Mouse (Mus musculus) Muller cell, postnatal 12 days (primary cell): Measurements from ENCODE around the gene Cmya5.
"Not testable (repeated sequence)": the region's sequence is repeated elsewhere in the genome, so short reads cannot be mapped to it uniquely, and the experiment has no call there.

Source experiments
- DNase-seq: peaks from one replicate; pipeline ENCODE4 v3.0.0-alpha.2; 2015; ENCODE audit errors: inconsistent ontology term

The Cmya5 gene

DNA sequence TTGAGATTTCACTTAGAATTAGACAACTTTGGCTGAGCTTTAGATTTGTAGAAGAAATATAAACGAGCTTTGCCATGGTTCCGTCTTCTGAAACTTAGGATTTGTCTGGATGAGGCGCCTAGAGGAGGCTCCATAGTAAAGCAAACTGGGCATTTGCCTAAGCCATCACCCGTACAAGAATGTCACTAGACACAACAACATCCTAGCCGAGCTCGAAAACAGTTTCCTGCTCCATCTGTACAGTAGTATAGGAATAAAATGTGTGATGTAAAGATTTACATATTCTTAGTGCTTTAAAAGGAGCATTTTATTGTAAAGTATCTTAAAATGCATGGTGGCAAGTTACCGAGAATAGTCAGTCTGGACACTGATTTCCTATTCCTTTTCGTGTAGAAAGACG lies 22.2 kb downstream of the Cmya5 start:
- DNase-seq, result no peak

DNA sequence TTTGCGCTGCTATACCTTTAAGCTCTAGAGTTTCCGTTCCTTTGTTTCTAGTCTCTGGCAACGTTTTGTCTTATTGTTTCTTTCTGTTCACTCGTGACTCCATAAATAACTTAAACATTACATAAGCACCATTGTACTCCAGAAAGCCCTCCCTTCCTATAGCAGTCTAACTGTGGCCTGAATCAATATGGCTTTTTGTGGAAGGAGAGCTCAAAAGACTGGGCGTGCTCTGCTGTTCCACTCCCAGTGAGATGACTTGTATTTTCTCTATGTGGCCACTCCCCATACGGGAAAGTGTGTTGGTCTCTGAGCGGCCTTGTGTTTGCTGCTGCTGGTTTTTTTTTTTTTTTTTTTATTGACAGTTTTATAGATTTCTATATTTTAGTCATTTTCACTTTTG lies 27.3 kb downstream of the Cmya5 start:
- no peak for DNase-seq

DNA sequence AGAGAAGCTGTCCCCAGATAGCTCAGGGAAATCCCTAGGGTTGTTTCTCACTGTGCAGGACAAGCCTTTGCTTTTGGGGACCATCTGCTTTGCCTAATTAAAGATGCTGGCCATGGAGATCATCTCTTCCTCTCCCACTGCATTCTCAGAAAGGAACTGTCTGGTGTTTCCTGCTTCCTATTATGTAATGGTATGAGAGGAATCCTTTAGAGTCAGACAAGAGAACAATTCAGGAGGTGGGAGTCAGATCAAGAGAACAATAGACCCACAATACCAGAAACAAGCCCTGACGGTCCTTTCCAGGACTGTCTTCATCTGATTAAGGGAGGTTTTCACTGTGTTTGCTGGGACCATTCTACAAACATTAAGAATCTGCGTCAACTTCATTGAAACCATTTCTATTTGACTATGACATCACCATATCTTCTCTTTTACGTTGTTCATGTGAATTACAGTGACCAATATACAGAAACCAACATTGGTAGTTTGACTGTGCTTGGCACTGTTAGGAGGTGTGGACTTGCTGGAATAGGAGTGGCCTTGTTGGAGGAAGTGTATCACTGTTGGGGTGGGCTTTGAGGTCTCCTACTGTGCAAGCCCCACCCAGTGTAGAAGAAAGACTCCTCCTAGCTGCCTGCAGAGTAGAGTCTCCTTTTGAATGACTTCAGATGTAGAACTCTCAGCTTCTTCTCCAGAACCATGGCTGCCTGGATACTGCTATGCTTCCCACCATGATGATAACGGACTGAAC lies 42.0 kb downstream of the Cmya5 start:
- peak; percentile 95 for DNase-seq

GRCm38 (mm10) chr13:93098596-93098995 lies 45.9 kb downstream of the Cmya5 start:
- DNase-seq, result no peak

DNA sequence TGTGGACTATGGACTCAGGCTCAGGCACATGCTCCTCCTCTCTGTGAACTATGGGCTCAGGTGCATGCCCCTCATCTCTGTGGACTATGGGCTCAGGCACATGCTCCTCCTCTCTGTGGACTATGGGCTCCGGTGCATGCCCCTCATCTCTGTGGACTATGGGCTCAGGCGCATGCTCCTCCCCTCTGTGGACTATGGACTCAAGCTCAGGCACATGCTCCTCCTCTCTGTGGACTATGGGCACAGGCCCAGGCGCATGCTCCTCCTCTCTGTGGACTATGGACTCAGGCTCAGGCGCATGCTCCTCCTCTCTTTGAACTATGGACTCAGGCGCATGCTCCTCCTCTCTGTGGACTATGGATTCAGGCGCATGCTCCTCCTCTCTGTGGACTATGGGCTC lies 47.9 kb downstream of the Cmya5 start:
- no peak for DNase-seq

- no peak for DNase-seq
These were observed 49.3 kb downstream of the Cmya5 start for GRCm38 (mm10) chr13:93095097-93095791.

- no peak for DNase-seq
These were observed 50.2 kb downstream of the Cmya5 start for GRCm38 (mm10) chr13:93094204-93094935.

- no peak for DNase-seq
These were observed 50.8 kb downstream of the Cmya5 start for GRCm38 (mm10) chr13:93093697-93094096.

DNA sequence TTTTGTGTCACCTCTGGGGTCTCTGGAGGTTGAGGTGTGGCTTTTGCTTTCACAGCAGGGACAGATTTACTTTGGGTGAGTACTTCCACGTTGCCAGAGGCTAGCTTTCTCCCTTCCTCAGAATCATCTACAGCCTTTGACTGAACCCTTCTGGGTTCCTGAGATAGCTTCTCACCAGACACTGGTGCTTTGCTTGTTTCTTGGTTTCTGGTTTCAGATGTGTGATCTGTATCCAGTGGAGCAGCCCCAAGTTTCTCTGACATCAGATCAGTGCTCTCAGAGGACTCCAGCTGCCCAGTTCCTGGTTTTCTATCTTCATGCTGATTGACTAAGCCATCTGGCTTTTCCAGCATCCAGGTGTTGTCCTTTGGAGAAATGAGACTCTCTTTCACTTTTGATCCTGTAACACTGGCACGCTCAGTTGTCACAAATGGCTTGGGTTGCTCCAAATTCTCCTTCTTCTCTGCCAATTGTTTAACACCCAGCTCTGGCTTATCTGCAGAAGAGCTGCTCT lies 51.6 kb downstream of the Cmya5 start:
- no peak for DNase-seq

DNA sequence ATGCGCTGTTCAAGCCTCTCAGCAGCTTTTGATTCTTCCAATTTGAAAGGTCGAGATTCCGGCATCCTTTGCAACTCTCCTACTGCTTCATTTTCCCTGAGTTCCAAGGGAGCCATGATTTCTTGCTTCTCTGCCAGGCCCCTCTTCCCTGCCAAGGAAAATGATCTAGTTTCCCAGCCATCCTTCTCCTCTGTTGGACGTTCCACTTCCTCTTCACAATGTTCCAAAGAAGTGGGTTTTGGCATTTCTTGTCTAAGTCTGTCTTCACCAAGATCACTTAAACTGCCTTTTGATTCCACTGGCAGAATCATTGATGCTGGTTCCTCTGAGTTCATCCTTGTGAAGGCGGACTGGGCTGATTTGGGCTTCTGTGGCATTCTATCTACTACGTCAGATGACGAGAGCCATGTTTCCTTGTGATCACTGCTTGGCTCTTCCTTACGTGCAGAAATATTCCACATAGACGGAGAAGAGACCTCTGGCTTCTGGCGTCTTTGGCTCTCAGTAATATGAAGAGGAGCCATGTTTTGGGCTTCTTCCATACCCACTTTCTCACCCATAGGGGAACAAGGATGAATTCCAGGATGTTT lies 52.6 kb downstream of the Cmya5 start:
- DNase-seq, result no peak

GRCm38 (mm10) chr13:93091176-93091575 lies 53.3 kb downstream of the Cmya5 start:
- no peak for DNase-seq

- peak; percentile 88 for DNase-seq
These were observed 55.0 kb downstream of the Cmya5 start for GRCm38 (mm10) chr13:93089481-93089880.

- DNase-seq, result no peak
These were observed 58.8 kb downstream of the Cmya5 start for GRCm38 (mm10) chr13:93085711-93086110.

DNA sequence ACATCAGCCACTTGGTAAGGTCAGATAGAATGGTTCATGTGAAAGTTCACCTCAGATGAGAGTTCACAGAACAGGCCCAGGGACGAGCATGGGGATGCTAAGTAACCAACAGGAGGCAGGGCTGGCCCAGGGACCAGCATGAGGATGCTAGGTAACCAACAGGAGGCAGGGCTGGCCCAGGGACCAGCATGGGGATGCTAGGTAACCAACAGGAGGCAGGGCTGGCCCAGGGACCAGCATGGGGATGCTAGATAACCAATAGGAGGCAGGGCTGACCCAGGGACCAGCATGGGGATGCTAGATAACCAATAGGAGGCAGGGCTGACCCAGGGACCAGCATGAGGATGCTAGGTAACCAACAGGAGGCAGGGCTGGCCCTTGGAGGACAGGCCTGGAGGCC lies 62.2 kb downstream of the Cmya5 start:
- not testable (repeated sequence) for DNase-seq

GRCm38 (mm10) chr13:93080859-93081258 lies 63.7 kb downstream of the Cmya5 start:
- no peak for DNase-seq

GRCm38 (mm10) chr13:93074147-93074641 lies 70.3 kb downstream of the Cmya5 start:
- DNase-seq, result no peak

DNA sequence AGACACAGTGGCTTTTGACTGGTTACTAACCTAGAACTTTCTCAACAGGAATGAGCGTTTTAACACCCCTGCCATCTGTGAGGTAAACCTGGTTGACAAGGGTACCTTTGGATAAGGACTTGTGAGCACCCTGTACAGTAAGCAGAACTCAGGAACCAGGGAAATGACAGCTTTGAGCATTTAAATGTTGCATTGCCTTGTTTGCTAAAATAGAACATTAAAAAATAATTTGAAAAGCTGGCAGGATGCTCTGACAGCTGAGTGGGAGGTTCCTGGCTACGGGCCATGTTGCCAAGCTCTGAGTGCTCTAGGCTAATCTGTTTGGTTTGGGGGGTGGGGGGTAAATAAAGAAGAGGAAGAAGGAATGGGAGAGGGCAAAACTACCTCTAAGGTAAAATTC lies 70.9 kb downstream of the Cmya5 start:
- DNase-seq, result no peak

- DNase-seq, result no peak
These were observed 71.6 kb downstream of the Cmya5 start for GRCm38 (mm10) chr13:93072871-93073411.

DNA sequence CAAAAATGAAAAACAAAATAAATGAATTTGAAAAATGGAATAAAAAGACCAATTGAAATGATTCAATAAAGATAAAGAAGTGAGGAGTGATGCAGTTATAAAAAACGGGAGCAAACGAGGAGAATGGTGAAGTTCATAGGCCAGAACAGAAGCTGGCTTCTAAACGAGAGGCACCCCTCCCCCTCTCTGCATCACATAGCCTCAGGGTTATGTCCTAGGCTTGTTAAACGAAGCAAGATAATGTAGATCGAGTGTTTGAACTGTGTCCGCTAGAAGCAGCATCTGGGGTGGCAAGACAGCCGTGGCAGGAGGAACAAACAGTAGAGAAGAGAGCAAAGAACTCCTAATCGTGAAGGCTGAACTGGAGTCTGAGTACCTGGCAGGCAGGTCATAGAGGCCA lies 74.1 kb downstream of the Cmya5 start:
- no peak for DNase-seq

- DNase-seq, result no peak
These were observed 75.0 kb downstream of the Cmya5 start for GRCm38 (mm10) chr13:93069481-93069880.

GRCm38 (mm10) chr13:93068353-93068752 lies 76.2 kb downstream of the Cmya5 start:
- DNase-seq, result no peak
